Mouse (Mus musculus) cerebellum, adult 8-10 months (tissue): Measurements from ENCODE around the gene Ints5.

Experiments
- DNase-seq: peaks from one replicate; pipeline ENCODE4 v3.0.0; 2022

Ints5 gene

DNA sequence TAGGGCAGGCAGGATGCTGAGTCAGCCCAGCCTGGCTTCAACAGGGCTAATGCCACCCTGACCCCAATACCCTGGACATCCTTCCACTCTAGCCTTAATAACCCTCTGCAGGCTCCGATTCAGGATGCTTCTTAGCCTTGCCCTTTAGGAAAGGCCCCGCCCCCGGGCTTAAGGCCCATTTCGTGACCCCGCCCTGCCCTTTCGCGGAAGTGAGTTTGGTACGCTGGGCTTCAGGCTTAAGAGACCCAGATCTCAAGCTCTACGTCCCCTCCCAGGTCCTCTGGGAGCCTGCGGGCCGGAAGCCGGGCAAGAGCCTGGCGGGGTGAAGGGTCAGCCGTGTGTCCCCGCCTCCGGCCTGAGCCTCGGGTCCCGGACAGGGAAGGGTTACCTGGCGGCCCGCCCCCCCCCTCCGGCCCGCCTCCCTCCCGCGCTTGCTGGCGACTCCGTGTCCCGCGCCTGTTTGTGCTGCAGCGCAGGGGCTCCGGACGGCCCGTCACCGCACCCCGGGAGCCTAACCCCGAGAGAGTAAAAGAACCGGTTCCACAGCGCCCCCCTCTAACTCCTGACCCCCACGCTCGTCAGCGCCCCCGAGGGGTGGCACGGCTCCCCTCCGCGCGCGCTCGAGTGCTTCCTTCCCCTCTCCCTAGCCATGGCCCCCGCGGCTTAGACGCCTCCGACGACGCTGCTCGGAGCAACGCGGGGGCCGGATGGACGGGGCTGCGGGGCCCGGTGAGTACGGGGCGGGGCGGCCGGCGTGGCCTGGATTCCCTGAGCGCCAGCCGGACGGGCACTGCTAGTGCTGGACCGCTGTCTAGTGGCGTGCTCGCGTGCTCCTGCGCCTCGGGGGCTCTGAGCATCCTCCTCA lies 36.7 kb downstream of the Ints5 start, which contains the start of the genes Rom1 and Eml3:
TSS of gene Rom1 (minus strand) at position 133 of the 865 bp plus-strand sequence.
TSS of gene Eml3 (plus strand) at position 329 of the 865 bp plus-strand sequence.
- DNase-seq: peak; percentile 81

DNA sequence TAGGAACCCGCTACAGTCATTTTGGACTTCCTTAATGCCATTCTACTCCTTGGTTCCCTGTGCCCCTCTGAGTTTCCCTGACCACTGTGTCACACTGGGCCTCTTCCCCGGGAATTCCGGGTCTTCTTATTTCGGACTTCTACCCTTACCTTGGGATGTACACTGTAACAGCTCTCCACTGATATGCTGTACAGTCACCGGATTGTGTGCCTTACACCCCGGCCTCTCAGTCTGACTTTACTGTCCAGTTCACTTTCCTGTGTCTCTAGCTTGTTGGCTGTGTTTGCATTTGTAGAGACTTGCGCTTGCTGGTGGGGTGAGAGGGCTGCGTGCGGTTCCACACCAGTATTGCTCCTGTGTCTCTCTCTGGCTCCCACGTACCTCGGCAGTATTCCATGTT lies 37.3 kb downstream of the Ints5 start:
- DNase-seq: no peak

DNA sequence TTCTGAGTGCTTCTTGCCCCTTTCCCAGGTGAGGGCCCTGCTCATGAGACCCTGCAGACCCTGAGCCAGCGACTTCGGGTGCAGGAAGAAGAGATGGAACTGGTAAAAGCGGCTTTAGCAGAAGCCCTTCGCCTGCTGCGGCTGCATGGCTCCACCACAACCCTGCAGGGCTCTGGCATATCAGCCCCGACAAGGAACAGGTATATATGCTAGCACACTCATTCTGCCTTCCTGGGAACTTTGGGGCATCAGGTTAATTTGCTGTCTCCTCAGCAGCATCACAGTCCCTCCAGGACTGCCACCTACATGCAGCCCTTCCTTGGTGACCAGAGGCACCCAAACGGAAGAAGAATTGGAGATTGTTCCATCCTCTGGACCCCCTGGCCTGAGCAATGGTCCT lies 38.0 kb downstream of the Ints5 start:
- no peak for DNase-seq

DNA sequence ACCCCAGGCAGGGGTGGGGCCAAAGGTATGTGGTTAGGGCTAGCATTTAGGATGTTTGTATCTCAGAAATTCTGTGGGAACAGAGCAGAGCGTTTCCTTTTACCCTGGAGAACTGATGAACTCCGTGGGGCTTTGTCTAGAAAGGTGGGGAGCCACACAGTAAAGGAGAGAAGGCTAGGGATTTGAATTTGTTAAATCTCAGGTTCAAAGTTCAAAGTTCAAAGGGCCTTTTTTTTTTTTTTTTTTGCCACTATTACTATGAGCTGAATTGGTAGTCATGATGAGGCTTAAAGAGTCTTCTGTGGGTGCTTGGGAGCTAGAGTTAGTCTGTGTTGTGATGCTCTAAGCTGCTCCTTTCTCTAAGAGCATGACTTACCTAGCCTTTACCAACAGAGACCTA lies 43.9 kb downstream of the Ints5 start:
- DNase-seq: no peak

DNA sequence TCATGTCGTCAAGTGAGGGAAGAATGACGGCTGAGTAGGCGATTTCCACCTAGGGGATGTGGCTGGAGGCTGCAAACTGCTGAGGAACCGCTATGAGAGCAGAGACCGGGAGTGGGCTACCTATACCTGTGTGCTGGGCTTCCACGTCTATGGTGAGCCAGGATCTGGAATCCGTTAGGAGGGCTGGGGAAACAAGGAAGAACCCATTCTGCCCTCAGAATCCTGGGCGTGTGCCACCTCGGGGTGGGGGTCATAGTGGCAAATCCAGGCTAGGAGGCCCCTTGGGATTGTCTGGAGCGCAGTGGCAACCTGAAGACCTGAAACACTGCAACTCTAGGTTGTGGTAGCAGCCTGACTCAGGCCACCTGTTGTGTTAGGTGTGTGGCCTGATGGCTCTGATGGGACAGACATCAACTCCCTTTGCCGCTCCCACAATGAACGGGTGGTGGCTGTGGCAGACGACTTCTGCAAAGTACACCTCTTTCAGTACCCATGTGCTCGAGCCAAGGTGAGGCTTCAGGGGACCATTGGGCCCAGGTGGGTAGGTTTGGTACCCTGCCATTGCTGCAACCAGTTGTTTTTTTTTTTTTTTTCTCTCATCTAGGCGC lies 47.8 kb downstream of the Ints5 start:
- peak; percentile 47 for DNase-seq

DNA sequence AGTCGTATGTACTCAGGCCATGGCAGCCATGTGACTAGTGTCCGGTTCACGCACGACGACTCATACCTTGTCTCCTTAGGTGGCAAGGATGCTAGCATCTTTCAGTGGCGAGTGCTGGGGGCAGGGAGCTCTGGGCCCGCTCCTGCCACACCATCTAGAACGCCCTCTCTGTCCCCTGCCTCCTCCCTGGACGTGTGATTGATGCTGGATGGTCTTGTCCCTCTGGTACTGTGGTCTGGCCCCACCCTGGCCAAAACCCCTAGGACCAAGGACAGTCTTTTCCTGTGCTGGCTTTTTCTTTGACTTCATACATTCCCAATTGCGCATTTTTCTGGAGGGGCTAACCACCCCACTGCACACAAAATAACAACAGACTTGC lies 48.3 kb downstream of the Ints5 start:
- DNase-seq: no peak

DNA sequence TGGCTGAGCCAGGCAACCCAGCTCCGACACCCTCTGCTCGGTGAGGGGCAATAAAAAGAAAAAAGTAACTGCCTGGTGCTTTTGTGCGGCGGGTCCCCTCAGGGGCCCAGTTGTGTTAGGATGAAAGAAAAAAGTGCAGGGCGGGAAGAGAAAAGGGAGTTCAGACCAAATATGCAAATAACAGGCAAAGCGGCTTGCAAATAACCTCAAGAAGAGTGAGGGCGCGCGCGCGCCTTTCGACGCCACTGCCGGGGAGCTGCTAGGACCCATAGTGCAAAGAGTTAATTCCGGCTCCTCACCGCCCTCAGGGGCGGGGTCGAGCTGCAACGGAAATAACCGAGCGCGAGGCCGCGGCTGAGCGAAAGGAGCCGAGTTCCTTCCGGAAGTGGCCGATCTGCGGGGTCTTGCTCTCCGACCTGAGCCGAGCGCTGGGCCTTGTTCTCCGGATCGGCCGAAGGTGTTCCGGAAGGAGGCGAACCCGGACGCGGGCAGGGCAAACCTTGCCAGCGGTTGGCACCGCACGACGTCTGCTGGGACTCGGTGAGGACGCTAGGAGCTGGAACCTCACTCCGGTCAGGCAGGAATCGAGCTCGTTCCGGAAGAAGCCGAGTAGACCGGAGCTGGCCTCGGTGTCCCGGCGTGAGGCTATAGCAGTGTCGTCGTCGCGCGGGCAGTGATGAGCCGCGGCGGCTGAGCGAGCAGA lies 48.9 kb downstream of the Ints5 start, which contains the start of gene Mta2:
TSS of gene Mta2 (plus strand) at position 361 of the 703 bp plus-strand sequence.
- DNase-seq: peak; percentile 97

DNA sequence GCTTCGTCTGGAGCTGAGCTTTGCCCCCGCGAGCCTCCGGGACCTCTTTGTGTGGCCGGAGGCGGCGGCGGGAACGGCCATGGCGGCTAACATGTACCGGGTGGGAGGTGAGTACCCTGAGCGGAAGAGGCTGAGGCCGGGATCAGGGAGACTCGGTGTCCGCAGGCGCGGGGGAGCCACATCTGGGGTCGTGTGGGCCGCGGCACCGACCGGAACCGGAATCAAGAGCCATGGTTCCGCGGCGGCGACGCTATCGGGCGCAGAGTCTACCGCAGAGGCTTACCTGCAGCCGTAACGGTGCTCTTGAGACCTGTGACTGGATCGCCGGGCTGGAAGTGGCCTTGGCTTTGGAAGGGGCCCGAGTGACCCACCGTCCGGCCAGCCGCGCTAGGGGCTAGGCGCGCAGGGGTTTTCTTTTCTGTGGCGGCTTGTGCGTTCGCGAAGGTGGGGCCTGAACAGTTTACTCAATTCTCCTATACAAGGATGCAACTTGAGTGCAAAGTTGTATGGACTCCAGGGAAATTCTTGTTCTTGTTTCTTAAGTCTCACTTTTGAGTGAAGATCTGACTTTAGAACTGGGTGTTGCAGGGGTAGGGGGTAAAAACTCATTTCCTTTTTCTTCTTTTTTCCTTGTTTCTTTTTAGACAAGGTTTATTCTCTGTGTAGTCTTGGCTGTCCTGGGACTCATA lies 49.6 kb downstream of the Ints5 start:
- DNase-seq: no peak

DNA sequence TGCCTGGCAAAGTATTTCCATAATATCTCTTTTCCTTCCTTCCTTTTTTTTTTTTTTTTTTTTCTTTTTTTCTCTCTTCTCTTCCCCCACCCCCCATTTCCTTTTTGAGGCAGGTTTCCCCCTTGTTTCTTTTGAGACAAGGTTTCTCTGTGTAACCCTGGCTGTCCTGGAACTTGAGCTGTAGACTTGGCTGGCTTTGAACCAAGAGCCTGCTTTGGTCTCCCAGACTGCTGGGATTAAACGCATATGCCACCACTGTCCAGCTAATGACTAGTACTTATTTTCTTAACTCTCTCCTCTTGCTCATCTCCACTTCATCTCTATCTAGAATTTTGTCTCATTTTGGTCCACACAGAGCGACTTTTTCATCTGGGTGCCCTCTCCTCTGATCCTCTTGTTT lies 50.2 kb downstream of the Ints5 start:
- DNase-seq: no peak

DNA sequence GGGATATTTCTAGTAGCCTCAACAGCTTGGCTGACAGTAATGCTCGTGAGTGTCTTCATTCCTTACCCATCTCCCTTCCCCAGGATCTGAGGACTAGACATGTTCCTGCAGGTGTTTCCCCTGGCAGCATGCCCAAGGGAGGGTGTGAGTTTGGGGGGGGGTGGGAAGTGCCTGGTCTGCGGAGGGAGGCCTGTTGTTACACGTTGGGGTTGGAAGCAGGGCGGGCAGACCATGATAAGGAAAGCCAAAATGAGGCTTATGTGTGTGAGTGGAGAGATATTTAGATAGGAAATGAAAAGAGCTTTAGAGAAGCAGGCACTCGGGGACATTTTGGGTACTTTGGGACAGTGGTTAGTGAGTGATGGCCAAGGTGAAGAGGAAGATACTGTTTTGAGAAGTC lies 51.3 kb downstream of the Ints5 start:
- DNase-seq: no peak

DNA sequence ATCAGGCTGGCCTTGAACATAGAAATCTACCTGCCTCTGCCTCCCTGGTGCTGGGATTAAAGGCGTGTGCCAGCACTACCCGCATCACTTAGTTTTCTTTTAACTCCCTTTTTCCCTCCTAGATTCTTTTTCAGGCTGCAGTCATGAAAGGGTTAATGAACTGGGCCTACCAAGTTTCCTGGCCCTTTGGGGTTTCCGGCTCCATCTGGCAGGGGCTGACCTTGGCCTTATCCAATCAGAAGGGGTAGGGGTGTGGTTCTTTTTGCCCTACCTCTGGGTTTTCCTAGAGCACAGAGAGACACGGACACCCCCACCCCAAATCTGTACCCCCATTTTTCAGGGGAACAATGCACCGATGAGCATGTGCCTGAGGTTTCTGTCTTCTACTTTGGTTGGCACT lies 51.9 kb downstream of the Ints5 start:
- DNase-seq: peak; percentile 20

DNA sequence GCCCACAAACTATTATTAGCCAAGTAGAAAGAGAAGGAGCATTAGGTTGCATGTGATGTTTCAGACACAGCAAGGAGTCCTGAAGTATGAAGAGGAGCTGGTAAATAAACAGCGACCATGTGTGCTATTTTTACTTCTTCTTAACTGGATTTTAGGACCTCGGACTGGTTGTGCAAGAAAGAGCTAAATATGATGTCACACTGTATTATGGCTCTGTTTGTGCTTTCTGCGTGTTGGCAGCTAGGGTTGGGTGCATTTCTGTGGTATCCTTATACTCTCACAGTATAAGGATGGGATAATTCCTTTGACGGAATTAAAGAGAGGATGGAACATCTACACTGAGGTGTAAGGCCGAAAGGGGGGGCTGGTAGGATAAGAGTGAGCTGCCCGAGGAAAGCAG lies 52.4 kb downstream of the Ints5 start:
- DNase-seq: no peak

DNA sequence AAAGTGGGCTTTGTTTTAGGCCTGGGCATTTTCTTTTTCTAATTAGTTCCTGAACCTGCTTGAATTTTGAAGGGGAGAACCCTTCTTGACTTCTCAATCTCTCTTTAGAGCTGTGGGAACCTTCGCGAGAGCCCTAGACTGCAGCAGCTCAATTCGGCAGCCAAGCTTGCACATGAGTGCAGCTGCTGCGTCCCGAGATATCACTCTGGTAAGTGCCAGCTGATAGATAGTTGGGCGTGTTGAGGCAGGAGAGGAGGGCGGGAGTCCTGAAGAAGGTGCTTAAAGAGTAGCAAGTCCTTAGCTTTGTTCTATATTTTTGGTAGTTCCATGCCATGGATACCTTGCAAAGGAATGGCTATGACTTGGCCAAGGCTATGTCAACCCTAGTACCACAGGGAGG lies 54.1 kb downstream of the Ints5 start:
- DNase-seq: no peak
